Mouse (Mus musculus) Patski (cell line): ENCODE measurements around the gene Sqstm1. TPM values are rescaled to one million over a fixed set of nuclear protein-coding genes. Genes with fewer than 3 reads are reported as not detected.
A peak's percentile ranks its signal among the peaks of the same experiment; 100 is the strongest.

Experiments
- ATAC-seq: fragments of 100-300 bp; one replicate; pipeline ENCODE4 v1.8.0; 2021
- CTCF ChIA-PET: fragments of 350-600 bp; sonication (Branson Sonifier 250); formaldehyde crosslinking; loops from one replicate; lab custom pipeline; 2022; ENCODE audit warnings: inconsistent platforms; lab: Charles Lee
- POLR2A ChIA-PET: fragments of 350-600 bp; sonication (Branson Sonifier 250); formaldehyde crosslinking; loops from one replicate; lab custom pipeline; 2022; ENCODE audit warnings: antibody characterized with exemption, inconsistent platforms; lab: Charles Lee
- DNase-seq: peaks from one replicate; pipeline ENCODE4 v3.0.0-alpha.2; 2011; ENCODE audit warnings: low read depth, low spot score
- H3K27me3 ChIP-seq: fragments of 371-371 bp; one replicate; pipeline ENCODE4 v1.5.1; 2021
- CTCF ChIP-seq: fragments of 100-300 bp; IDR thresholded peaks from one replicate; pipeline ENCODE4 v1.5.1; 2021
- in situ Hi-C: fragments of 300-500 bp; cut with MboI; formaldehyde crosslinking; loops from 3 replicates; pipeline ENCODE4 v1.11.1; 2018; ENCODE audit warnings: low pct_unique_long_range_greater_than_20kb, mixed read lengths
- polyA plus RNA-seq: library from polyadenylated mRNA; unstranded; gene quantifications from one replicate; pipeline ENCODE4 v1.2.3, GENCODE M21; 2021

Gene Sqstm1
- polyA plus RNA-seq, 1 experiment from 2014 or later: 530 TPM

GRCm38 (mm10) chr11:50223783-50224662 lies 13.4 kb upstream of the Sqstm1 start:
- H3K27me3 ChIP-seq: no peaks in the 10 kb centered on the region
- ChIA-PET CTCF (interaction anchor here (0.6 to 2.2 kb wide), 11 partner anchors 8 to 358 kb away, joined by 3 to 11 read pairs (median 4); no protein-coding TSS in a partner anchor), POLR2A (interaction anchor here (0.7 to 8.0 kb wide), 5 partner anchors 12 to 66 kb away, joined by 3 to 60 read pairs (median 5); partner anchors contain the start of genes Mgat4b and Sqstm1)
- no peak for TF ChIP-seq CTCF
- no peak for DNase-seq
- no peak for ATAC-seq
- in situ Hi-C loops: no loop called here

DNA sequence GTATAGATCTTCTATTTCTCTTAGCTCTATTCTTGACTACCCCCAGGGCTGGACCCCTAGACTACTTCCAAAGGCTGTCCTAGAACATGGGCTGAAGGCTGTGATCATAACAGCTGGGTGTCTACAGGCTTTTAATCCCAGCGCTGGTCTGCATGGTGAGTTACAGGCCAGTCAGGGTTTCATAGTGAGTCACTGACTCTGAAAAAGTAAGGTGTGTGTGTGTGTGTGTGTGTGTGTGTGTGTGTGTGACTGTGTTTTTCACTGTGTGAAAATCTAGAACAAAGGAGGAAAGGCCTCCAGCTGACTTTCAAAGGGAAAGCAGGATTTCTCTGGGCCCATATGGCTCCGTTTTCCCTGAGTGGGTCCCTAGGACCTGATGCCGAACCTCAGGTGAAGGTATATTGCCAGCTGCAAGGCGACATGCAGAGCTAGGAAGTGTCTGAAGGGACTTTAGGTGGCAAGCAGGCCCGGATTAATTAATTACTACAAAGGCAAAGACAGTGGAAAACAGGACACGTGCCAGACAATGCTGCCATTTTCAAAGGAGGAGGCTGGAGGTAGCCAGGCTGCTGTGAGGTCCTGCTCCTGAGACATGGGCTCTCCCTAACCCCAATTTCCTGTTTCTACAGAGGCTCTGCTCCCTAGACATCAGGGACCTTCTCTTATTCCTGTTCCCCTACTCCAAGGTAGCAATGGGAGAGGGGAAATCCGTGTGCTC lies 12.1 kb upstream of the Sqstm1 start:
- ATAC-seq: no peak
- in situ Hi-C loops: no loop called here
- H3K27me3 ChIP-seq: no peaks in the 10 kb centered on the region
- no peak for TF ChIP-seq CTCF
- CTCF ChIA-PET: interaction anchor here (0.7 to 2.2 kb wide), 3 partner anchors 9 to 39 kb away, joined by 3 to 7 read pairs (median 7); no protein-coding TSS in a partner anchor
- POLR2A ChIA-PET: interaction anchor here (1.1 to 8.0 kb wide), 3 partner anchors 11 to 68 kb away, joined by 5 to 60 read pairs (median 7); partner anchors contain the start of genes Mgat4b and Sqstm1
- no peak for DNase-seq

GRCm38 (mm10) chr11:50219833-50220232 lies 9.2 kb upstream of the Sqstm1 start:
- POLR2A ChIA-PET: interaction anchor here (8.0 kb wide), 1 partner anchor 8 kb away, joined by 60 read pairs; the partner anchor contains the start of genes Mgat4b and Sqstm1
- no peak for TF ChIP-seq CTCF
- ATAC-seq (no peak), DNase-seq (no peak)
- H3K27me3 ChIP-seq: no peaks in the 10 kb centered on the region
- in situ Hi-C loops: no loop called here
- CTCF ChIA-PET: no interaction called here

- ChIA-PET CTCF (no interaction called here), POLR2A (no interaction called here)
- DNase-seq: no peak
- H3K27me3 ChIP-seq: no peaks in the 10 kb centered on the region
- TF ChIP-seq CTCF: no peak
- in situ Hi-C loops: no loop called here
- no peak for ATAC-seq
These were observed 7.2 kb upstream of the Sqstm1 start for GRCm38 (mm10) chr11:50217811-50218210.

- ATAC-seq (no peak), DNase-seq (no peak)
- no peaks in the 10 kb centered on the region for H3K27me3 ChIP-seq
- in situ Hi-C loops: no loop called here
- ChIA-PET POLR2A (interaction anchor here (0.6 to 0.9 kb wide), 2 partner anchors 9 to 18 kb away, joined by 3 to 4 read pairs; no protein-coding TSS in a partner anchor), CTCF (interaction anchor here (1.1 to 1.5 kb wide), 2 partner anchors 8 to 55 kb away, joined by 3 to 4 read pairs; no protein-coding TSS in a partner anchor)
- no peak for TF ChIP-seq CTCF
These were observed 6.2 kb upstream of the Sqstm1 start for GRCm38 (mm10) chr11:50216724-50217366.

DNA sequence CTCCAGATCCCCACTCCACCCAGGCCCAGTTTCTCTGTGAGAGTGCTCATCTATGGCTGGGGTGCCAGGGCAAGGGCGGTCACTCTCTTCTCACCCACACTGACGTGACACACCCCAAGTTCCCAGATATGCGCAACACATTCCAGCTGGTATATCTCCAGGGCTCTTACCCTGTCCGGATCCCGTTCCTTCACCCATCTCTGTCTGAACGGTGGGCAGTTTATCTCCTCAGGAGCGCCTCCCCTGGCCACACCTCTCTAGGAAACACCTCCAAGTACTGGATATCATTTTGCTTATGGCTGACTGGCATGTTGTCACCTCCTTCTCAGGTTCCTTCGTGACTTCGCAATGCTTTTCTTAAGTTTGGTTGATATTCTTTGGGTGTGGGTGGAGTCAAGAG lies 5.0 kb upstream of the Sqstm1 start:
- POLR2A ChIA-PET: interaction anchor here (1.2 kb wide), 1 partner anchor 11 kb away, joined by 3 read pairs; no protein-coding TSS in a partner anchor
- ATAC-seq: no peak
- in situ Hi-C loops: no loop called here
- CTCF ChIA-PET: interaction anchor here (1.5 kb wide), 1 partner anchor 9 kb away, joined by 3 read pairs; no protein-coding TSS in a partner anchor
- no peaks in the 10 kb centered on the region for H3K27me3 ChIP-seq
- DNase-seq: no peak
- TF ChIP-seq CTCF: no peak

DNA sequence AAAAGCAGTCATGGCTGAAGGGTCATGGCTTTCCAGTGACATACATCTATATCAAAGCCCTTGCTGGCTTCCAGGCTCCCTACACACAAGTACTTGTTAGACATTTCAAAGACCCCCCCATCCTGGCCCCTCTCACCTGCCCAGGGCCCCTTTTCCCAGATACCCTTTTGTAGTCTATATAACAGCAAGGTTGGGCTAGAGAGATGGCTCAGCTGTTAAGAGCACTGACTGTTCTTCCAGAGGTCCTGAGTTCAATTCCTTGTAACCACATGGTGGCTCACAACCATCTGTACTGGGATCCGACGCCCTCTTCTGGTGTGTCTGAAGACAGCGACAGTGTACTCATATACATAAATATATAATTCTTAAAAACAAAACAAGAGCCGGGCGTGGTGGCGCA lies 4.0 kb upstream of the Sqstm1 start:
- ChIA-PET CTCF (interaction anchor here (1.4 to 3.8 kb wide), 2 partner anchors 12 to 53 kb away, joined by 3 to 12 read pairs; no protein-coding TSS in a partner anchor), POLR2A (interaction anchor here (1.2 kb wide), 1 partner anchor 12 kb away, joined by 3 read pairs; no protein-coding TSS in a partner anchor)
- H3K27me3 ChIP-seq: no peaks in the 10 kb centered on the region
- ATAC-seq (no peak), DNase-seq (no peak)
- in situ Hi-C loops: no loop called here
- no peak for TF ChIP-seq CTCF

- in situ Hi-C loops: no loop called here
- TF ChIP-seq CTCF: no peak
- ATAC-seq: peak; percentile 65
- H3K27me3 ChIP-seq: no peaks in the 10 kb centered on the region
- CTCF ChIA-PET: interaction anchor here (0.8 to 3.8 kb wide), 9 partner anchors 8 to 51 kb away, joined by 3 to 12 read pairs (median 3); no protein-coding TSS in a partner anchor
- POLR2A ChIA-PET: interaction anchor here (1.0 to 4.8 kb wide), 6 partner anchors 11 to 80 kb away, joined by 3 to 60 read pairs (median 3); partner anchors contain the start of gene Maml1
- peak; percentile 96 for DNase-seq
These were observed 2.5 kb upstream of the Sqstm1 start for GRCm38 (mm10) chr11:50212848-50213758.
